Mouse (Mus musculus): ENCODE results near the gene Edc3. TPM values are rescaled to one million over a fixed set of nuclear protein-coding genes. Genes with fewer than 3 reads are reported as not detected.

Edc3 gene
- polyA plus RNA-seq, 1 experiment: 2.8 TPM

- H3K36me3 ChIP-seq (replicated peaks; ENCODE audit: low read length): peaks cover 42% of the 10 kb centered on the region
- H3K9me3 ChIP-seq: no peaks in the 10 kb centered on the region
- peak within 1 kb of the TSS; percentile 98 for H3K4me3 ChIP-seq (replicated peaks)
- H3K27me3 ChIP-seq (replicated peaks): no peaks in the 10 kb centered on the region
- no peak for TF ChIP-seq FLI1 (IDR thresholded peaks at IDR 0.05; ENCODE audit: low read length)
- peaks cover 76% of the 10 kb centered on the region for H3K4me1 ChIP-seq
Observed at GRCm38 (mm10) chr9:57765364-57766351, 57.3 kb downstream of the Edc3 start, which contains the start of gene Clk3. Clk3 (minus strand) TSS chr9:57765860.

GRCm38 (mm10) chr9:57766431-57766830 lies 58.1 kb downstream of the Edc3 start:
- H3K27me3 ChIP-seq (replicated peaks): no peaks in the 10 kb centered on the region
- no peak for TF ChIP-seq GATA1 (IDR thresholded peaks at IDR 0.05; ENCODE audit: borderline replicate concordance, low read length)
- TF ChIP-seq FLI1 (IDR thresholded peaks at IDR 0.05; ENCODE audit: low read length): no peak
- H3K4me1 ChIP-seq: peaks cover 76% of the 10 kb centered on the region
- H3K4me3 ChIP-seq (replicated peaks): peak overlapping the region; percentile 98
- no peaks in the 10 kb centered on the region for H3K9me3 ChIP-seq
- H3K36me3 ChIP-seq (replicated peaks; ENCODE audit: low read length): peaks cover 37% of the 10 kb centered on the region

GRCm38 (mm10) chr9:57767231-57767630 lies 58.9 kb downstream of the Edc3 start:
- Histone ChIP-seq H3K27me3 (replicated peaks) (no peaks in the 10 kb centered on the region), H3K9me3 (no peaks in the 10 kb centered on the region), H3K4me3 (replicated peaks) (no peak overlapping the region), H3K4me1 (peaks cover 76% of the 10 kb centered on the region), H3K36me3 (replicated peaks; ENCODE audit: low read length) (peaks cover 37% of the 10 kb centered on the region)
- TF ChIP-seq FLI1 (IDR thresholded peaks at IDR 0.05; ENCODE audit: low read length) (no peak), GATA1 (IDR thresholded peaks at IDR 0.05; ENCODE audit: borderline replicate concordance, low read length) (no peak)

- Histone ChIP-seq H3K4me3 (replicated peaks) (no peak overlapping the region), H3K9me3 (no peaks in the 10 kb centered on the region), H3K27me3 (replicated peaks) (no peaks in the 10 kb centered on the region), H3K36me3 (replicated peaks; ENCODE audit: low read length) (peaks cover 39% of the 10 kb centered on the region), H3K4me1 (peaks cover 78% of the 10 kb centered on the region)
- TF ChIP-seq FLI1 (IDR thresholded peaks at IDR 0.05; ENCODE audit: low read length): no peak
- TF ChIP-seq GATA1 (IDR thresholded peaks at IDR 0.05; ENCODE audit: borderline replicate concordance, low read length): no peak
Observed at GRCm38 (mm10) chr9:57769539-57770069, 61.3 kb downstream of the Edc3 start.

GRCm38 (mm10) chr9:57770214-57770613 lies 61.9 kb downstream of the Edc3 start:
- Histone ChIP-seq H3K36me3 (replicated peaks; ENCODE audit: low read length) (peaks cover 39% of the 10 kb centered on the region), H3K4me1 (peaks cover 84% of the 10 kb centered on the region), H3K27me3 (replicated peaks) (no peaks in the 10 kb centered on the region), H3K4me3 (replicated peaks) (peak overlapping the region; percentile 46), H3K9me3 (no peaks in the 10 kb centered on the region)
- no peak for TF ChIP-seq GATA1 (IDR thresholded peaks at IDR 0.05; ENCODE audit: borderline replicate concordance, low read length)
- TF ChIP-seq FLI1 (IDR thresholded peaks at IDR 0.05; ENCODE audit: low read length): no peak

GRCm38 (mm10) chr9:57770836-57771235 lies 62.5 kb downstream of the Edc3 start:
- no peak overlapping the region for H3K4me3 ChIP-seq (replicated peaks)
- no peak for TF ChIP-seq GATA1 (IDR thresholded peaks at IDR 0.05; ENCODE audit: borderline replicate concordance, low read length)
- TF ChIP-seq FLI1 (IDR thresholded peaks at IDR 0.05; ENCODE audit: low read length): no peak
- peaks cover 88% of the 10 kb centered on the region for H3K4me1 ChIP-seq
- H3K9me3 ChIP-seq: no peaks in the 10 kb centered on the region
- no peaks in the 10 kb centered on the region for H3K27me3 ChIP-seq (replicated peaks)
- peaks cover 43% of the 10 kb centered on the region for H3K36me3 ChIP-seq (replicated peaks; ENCODE audit: low read length)

GRCm38 (mm10) chr9:57773754-57774153 lies 65.4 kb downstream of the Edc3 start:
- TF ChIP-seq GATA1 (IDR thresholded peaks at IDR 0.05; ENCODE audit: borderline replicate concordance, low read length) (no peak), FLI1 (IDR thresholded peaks at IDR 0.05; ENCODE audit: low read length) (no peak)
- Histone ChIP-seq H3K36me3 (replicated peaks; ENCODE audit: low read length) (peaks cover 64% of the 10 kb centered on the region), H3K9me3 (no peaks in the 10 kb centered on the region), H3K27me3 (replicated peaks) (no peaks in the 10 kb centered on the region), H3K4me3 (replicated peaks) (no peak overlapping the region), H3K4me1 (peaks cover 84% of the 10 kb centered on the region)

GRCm38 (mm10) chr9:57774168-57774567 lies 65.8 kb downstream of the Edc3 start:
- Histone ChIP-seq H3K4me3 (replicated peaks) (no peak overlapping the region), H3K36me3 (replicated peaks; ENCODE audit: low read length) (peaks cover 65% of the 10 kb centered on the region), H3K9me3 (no peaks in the 10 kb centered on the region), H3K4me1 (peaks cover 80% of the 10 kb centered on the region), H3K27me3 (replicated peaks) (no peaks in the 10 kb centered on the region)
- TF ChIP-seq FLI1 (IDR thresholded peaks at IDR 0.05; ENCODE audit: low read length): no peak
- TF ChIP-seq GATA1 (IDR thresholded peaks at IDR 0.05; ENCODE audit: borderline replicate concordance, low read length): no peak

- no peak for TF ChIP-seq FLI1 (IDR thresholded peaks at IDR 0.05; ENCODE audit: low read length)
- TF ChIP-seq GATA1 (IDR thresholded peaks at IDR 0.05; ENCODE audit: borderline replicate concordance, low read length): no peak
- Histone ChIP-seq H3K27me3 (replicated peaks) (no peaks in the 10 kb centered on the region), H3K9me3 (no peaks in the 10 kb centered on the region), H3K4me3 (replicated peaks) (no peak overlapping the region), H3K4me1 (peaks cover 72% of the 10 kb centered on the region), H3K36me3 (replicated peaks; ENCODE audit: low read length) (peaks cover 60% of the 10 kb centered on the region)
Observed at GRCm38 (mm10) chr9:57775026-57775425, 66.7 kb downstream of the Edc3 start.

- TF ChIP-seq GATA1 (IDR thresholded peaks at IDR 0.05; ENCODE audit: borderline replicate concordance, low read length): no peak
- no peak for TF ChIP-seq FLI1 (IDR thresholded peaks at IDR 0.05; ENCODE audit: low read length)
- H3K4me1 ChIP-seq: peaks cover 70% of the 10 kb centered on the region
Observed at GRCm38 (mm10) chr9:57775736-57776135, 67.4 kb downstream of the Edc3 start.

More at GRCm38 (mm10) chr9:57775736-57776135, 67.4 kb downstream of the Edc3 start:
- Histone ChIP-seq H3K27me3 (replicated peaks) (no peaks in the 10 kb centered on the region), H3K4me3 (replicated peaks) (no peak overlapping the region), H3K36me3 (replicated peaks; ENCODE audit: low read length) (peaks cover 65% of the 10 kb centered on the region), H3K9me3 (no peaks in the 10 kb centered on the region)
